Mouse (Mus musculus) forebrain, postnatal 0 days (tissue): ENCODE data around the gene Inhba. TPM values are rescaled to one million over a fixed set of nuclear protein-coding genes. Genes with fewer than 3 reads are reported as not detected.
A peak's percentile ranks its signal among the peaks of the same experiment; 100 is the strongest.

Experiments used
- ATAC-seq: fragments of 200-750 bp; cut with Nextera tagmentation; 2 replicates; pipeline ENCODE4 v1.8.0; 2017; ENCODE audit warnings: mild to moderate bottlenecking, moderate library complexity
- DNase-seq: peaks from one replicate; pipeline ENCODE4 v3.0.0-alpha.2; 2015
- H3K27ac ChIP-seq: fragments of 300-500 bp; sonication (generic); 2 replicates; pipeline ENCODE4 v1.5.1; 2014; ENCODE audit warnings: low read depth, mild to moderate bottlenecking, antibody characterized with exemption, low read length, moderate library complexity, mixed read lengths
- H3K27me3 ChIP-seq: fragments of 300-500 bp; sonication (generic); 2 replicates; pipeline ENCODE4 v1.6.1; 2014; ENCODE audit warnings: mild to moderate bottlenecking, low read length, mixed read lengths; ENCODE audit not compliant: insufficient read depth
- H3K36me3 ChIP-seq: fragments of 300-500 bp; sonication (generic); 2 replicates; pipeline ENCODE4 v1.6.1; 2014; ENCODE audit warnings: mild to moderate bottlenecking, moderate library complexity; ENCODE audit not compliant: insufficient read depth
- H3K4me1 ChIP-seq: fragments of 300-500 bp; sonication (generic); 2 replicates; pipeline ENCODE4 v1.6.1; 2014; ENCODE audit warnings: antibody characterized with exemption; ENCODE audit not compliant: insufficient read depth
- H3K4me2 ChIP-seq: fragments of 300-500 bp; sonication (generic); 2 replicates; pipeline ENCODE4 v1.6.1; 2014; ENCODE audit warnings: low read depth, mild to moderate bottlenecking, moderate library complexity
- H3K4me3 ChIP-seq: fragments of 300-500 bp; sonication (generic); 2 replicates; pipeline ENCODE4 v1.5.1; 2014; ENCODE audit warnings: low read depth, low read length, mixed read lengths
- H3K9ac ChIP-seq: fragments of 300-500 bp; sonication (generic); 2 replicates; pipeline ENCODE4 v1.6.1; 2014; ENCODE audit warnings: mild to moderate bottlenecking
- H3K9me3 ChIP-seq: fragments of 300-500 bp; sonication (generic); 2 replicates; pipeline ENCODE4 v1.6.1; 2016; ENCODE audit warnings: low read length
- CTCF ChIP-seq: sonication (generic); IDR thresholded peaks from 2 replicates; pipeline ENCODE4 v1.5.1; 2016; ENCODE audit warnings: antibody characterized with exemption, control low read depth, low read depth
- WGBS: fragments of 180-500 bp; shearing (Covaris S2); extraction: QIAGEN DNeasy Blood & Tissue Kit; methylation state at CpG from one replicate; pipeline ENCODE4 v1.1.7; 2014; 5-methylcytosine and 5-hydroxymethylcytosine counted together
- polyA plus RNA-seq: library from polyadenylated mRNA; unstranded; fragments of >200 nt; fragmentation: Nextera tagmentation; extraction: Ambion mirVana; gene quantifications from 2 replicates; pipeline ENCODE4 v1.2.1, GENCODE M21; 2015
- total RNA-seq: library from RNA; depleted of rRNA; stranded (reverse); fragments of >200 nt; gene quantifications from 2 replicates; pipeline ENCODE4 v1.2.3, GENCODE M21; 2014

Inhba gene
- total and polyA plus RNA-seq, 2 experiments from 2014 or later = 2.0 to 5.6 TPM

DNA sequence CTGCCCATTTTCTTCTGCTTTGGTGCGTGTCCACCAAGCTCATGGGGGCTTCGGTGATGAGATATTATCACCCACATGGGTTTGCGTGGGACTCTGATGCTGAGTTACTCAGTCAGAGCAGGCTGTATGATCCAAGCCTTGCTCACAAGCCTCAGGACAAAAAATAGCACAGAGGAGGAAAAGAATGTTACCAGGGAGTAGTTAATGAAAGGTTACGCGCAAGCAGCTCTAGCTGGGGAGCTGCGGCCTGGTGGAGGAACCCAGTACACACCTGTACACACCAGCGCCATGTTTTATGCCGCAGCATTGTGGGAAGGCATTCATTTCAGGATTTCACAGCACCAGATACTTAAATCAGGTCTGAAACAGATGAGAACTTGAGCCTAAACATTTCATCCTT is 10.9 kb downstream of the Inhba start:
- WGBS = 82% methylated on average over 8 of the region's 8 CpGs
- no peaks in the 10 kb centered on the region for H3K9me3 ChIP-seq
- H3K4me1 ChIP-seq = no peaks in the 10 kb centered on the region
- ATAC-seq (no peak), DNase-seq (no peak)
- no peaks in the 10 kb centered on the region for H3K36me3 ChIP-seq
- peak overlapping the region; percentile 42 for H3K9ac ChIP-seq
- peak overlapping the region; percentile 21; the same call in 1 of the 2 replicates for H3K27ac ChIP-seq
- TF ChIP-seq CTCF = no peak
- peak overlapping the region; percentile 44 for H3K4me2 ChIP-seq
- peaks cover 3% of the 10 kb centered on the region; the same call in 1 of the 2 replicates for H3K27me3 ChIP-seq
- H3K4me3 ChIP-seq = peak overlapping the region; percentile 27

DNA sequence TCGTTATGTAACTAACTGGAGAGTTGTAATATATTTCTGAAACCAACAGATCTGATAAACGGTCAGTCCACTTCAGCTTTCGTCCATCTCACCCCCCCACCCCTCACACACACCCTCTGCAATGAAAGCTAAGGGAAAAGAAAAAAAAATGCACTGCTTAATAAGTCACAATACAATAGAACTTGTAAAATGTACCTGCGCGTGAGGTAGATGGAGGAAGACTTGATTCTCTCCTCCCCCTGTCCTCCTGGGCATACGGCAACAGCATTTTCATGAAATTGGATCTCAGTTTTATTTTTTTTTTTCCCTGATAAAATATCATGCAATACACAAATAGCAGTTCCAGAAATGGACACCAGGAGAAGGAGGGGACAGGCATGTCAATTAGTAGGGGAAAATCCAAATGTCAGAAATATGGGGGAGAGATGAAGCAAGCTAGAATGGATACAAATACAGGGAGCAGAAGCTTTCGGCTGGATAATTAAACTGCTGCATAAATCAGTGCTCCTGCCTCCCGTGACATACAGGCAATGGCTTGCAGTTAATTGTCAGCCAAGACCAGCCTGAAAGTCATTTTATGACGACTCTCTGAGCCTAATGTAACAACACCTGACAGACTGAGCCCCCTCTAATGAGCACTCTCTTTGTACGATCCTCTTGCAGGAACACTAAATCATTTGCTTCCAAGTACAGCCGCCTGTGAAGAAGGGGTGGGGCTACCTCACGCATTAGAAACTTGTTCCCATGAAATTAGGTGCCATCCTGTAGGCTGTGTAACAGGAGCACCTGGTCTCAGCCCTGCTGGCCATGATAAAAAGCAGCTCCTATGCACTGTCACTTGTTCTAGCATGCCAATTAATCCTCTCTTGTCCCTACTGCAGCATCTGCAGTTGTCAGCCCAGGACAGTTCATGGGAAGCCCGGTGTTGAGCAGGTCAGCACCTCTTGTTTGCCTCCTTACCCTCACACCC is 11.7 kb downstream of the Inhba start:
- no peaks in the 10 kb centered on the region for H3K9me3 ChIP-seq
- peak overlapping the region; percentile 42 for H3K9ac ChIP-seq
- 36% methylated on average over 13 of the region's 13 CpGs for WGBS
- DNase-seq (peak; percentile 66), ATAC-seq (peak; percentile 94)
- H3K36me3 ChIP-seq = no peaks in the 10 kb centered on the region
- no peaks in the 10 kb centered on the region for H3K4me1 ChIP-seq
- no peaks in the 10 kb centered on the region for H3K27me3 ChIP-seq
- H3K4me2 ChIP-seq = peak overlapping the region; percentile 44
- H3K4me3 ChIP-seq = peak overlapping the region; percentile 27
- TF ChIP-seq CTCF = peak; percentile 50
- H3K27ac ChIP-seq = peak overlapping the region; percentile 54; the same call in 1 of the 2 replicates

DNA sequence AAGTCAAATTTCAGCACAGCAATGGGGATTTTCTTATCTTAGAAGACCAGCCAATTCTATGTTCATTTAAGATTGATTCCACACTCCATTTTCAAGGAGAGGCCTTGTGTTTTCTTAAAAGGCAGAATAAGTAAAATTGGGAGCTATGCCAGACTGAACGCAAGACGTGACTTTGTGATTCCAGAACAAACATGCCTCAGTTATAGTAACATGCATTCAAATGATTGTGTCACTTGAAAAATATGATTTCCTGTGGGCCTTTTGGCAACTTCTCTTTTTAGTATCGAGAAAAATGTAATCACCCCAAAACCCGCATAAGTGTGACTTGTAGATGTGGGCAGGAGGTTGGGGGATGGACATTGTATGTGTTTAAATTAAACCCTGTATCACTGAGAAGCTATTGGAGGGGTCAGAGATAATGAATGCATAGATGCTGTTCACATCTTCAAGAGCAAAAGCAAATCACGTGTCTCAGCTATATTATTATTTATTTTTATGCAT is 19.0 kb downstream of the Inhba start:
- H3K36me3 ChIP-seq = no peaks in the 10 kb centered on the region
- H3K4me3 ChIP-seq = no peak overlapping the region
- no peaks in the 10 kb centered on the region for H3K9me3 ChIP-seq
- ATAC-seq (no peak), DNase-seq (no peak)
- WGBS = 75% methylated on average over 5 of the region's 5 CpGs
- no peak for TF ChIP-seq CTCF
- H3K4me2 ChIP-seq = no peak overlapping the region
- H3K4me1 ChIP-seq = no peaks in the 10 kb centered on the region
- no peak overlapping the region for H3K9ac ChIP-seq
- H3K27ac ChIP-seq = no peak overlapping the region
- H3K27me3 ChIP-seq = no peaks in the 10 kb centered on the region

DNA sequence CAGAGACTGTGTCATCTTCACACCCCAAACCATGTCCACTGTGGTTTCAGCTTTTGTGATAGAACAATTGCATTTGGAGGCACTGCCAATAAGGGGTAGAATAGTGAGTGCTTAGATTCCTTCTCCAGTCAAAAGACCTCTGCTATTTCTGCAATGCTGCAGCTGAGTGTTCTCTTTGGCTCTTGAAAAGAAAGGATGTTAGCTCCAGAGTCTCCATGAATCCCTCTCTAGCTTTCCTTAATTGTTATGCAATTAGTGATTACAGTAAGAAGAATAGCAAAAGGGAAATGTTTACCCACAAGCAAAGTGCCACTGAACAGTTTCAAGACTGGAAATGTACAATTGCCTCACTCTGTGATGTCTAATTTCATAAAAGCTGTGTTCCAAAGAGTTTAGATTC is 20.8 kb downstream of the Inhba start:
- no peaks in the 10 kb centered on the region for H3K27me3 ChIP-seq
- H3K4me2 ChIP-seq = no peak overlapping the region
- H3K9me3 ChIP-seq = no peaks in the 10 kb centered on the region

DNA sequence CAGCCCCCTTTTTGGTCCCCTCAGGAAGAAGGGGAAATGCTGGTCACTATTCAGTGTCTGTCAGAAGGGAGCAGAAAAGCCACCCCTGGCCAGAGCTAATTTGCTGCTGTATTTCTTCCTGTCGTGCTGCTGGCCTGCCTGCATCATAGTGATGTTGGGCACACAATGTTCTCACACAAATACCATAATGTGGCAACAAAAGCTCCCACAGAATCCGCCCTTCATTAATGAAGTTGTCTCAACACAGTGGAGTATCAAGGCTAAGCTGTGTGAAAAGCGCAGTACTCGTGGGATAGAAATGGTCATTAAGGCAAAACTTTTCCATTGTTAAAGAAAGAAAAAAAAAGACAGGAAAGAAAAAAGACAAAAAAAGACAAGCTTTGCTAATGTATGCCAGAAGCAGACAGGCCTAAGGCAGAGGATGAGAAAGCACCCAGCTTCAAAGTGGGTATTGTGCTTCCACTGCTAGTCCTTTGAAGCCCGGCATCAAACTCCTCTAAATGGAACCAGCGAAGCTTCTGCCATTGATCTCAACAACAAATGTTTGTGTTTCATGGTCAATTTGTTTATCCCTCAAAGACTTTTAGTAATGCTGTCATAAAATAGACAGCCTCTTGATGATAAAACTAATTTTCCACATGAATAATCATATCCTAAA is 21.4 kb downstream of the Inhba start:
- H3K9ac ChIP-seq = no peak overlapping the region
- no peak overlapping the region for H3K4me2 ChIP-seq
- no peak overlapping the region for H3K27ac ChIP-seq
- no peaks in the 10 kb centered on the region for H3K9me3 ChIP-seq
- TF ChIP-seq CTCF = no peak
- DNase-seq (no peak), ATAC-seq (no peak)
- H3K4me1 ChIP-seq = no peaks in the 10 kb centered on the region
- H3K4me3 ChIP-seq = no peak overlapping the region
- H3K36me3 ChIP-seq = no peaks in the 10 kb centered on the region
- no peaks in the 10 kb centered on the region for H3K27me3 ChIP-seq
- 18% methylated on average over 6 of the region's 6 CpGs for WGBS

More for the DNA sequence above, 20.8 kb downstream of the Inhba start:
- no peak overlapping the region for H3K9ac ChIP-seq
- H3K4me3 ChIP-seq = no peak overlapping the region
- no peaks in the 10 kb centered on the region for H3K4me1 ChIP-seq
- DNase-seq (no peak), ATAC-seq (no peak)
- TF ChIP-seq CTCF = no peak
- no peak overlapping the region for H3K27ac ChIP-seq
- no peaks in the 10 kb centered on the region for H3K36me3 ChIP-seq

DNA sequence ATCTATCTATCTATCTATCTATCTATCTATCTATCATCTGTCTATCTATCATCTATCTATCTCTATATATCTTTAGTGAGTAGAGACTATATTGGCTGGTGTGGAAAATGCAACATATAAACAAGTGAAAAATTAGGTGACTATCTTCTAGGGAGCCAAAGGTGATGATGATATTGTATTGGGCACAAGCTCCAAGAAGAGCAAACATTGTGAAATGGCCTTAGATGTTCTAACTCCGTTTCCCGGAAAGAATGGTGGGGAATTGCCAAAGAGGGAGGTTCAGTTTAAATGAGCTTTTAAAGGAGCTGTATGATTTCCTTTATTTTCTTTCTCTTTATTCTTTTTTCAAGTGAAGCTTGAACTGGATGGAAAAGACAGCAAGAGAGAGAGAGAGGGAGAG is 57.4 kb downstream of the Inhba start:
- H3K27me3 ChIP-seq = no peaks in the 10 kb centered on the region
- H3K4me1 ChIP-seq = no peaks in the 10 kb centered on the region
- DNase-seq (no peak), ATAC-seq (no peak)
- WGBS = 76% methylated on average over 2 of the region's 2 CpGs
- H3K27ac ChIP-seq = no peak overlapping the region
- no peak overlapping the region for H3K4me3 ChIP-seq
- no peaks in the 10 kb centered on the region for H3K36me3 ChIP-seq
- no peak overlapping the region for H3K9ac ChIP-seq
- no peak overlapping the region for H3K4me2 ChIP-seq
- no peaks in the 10 kb centered on the region for H3K9me3 ChIP-seq
- no peak for TF ChIP-seq CTCF

DNA sequence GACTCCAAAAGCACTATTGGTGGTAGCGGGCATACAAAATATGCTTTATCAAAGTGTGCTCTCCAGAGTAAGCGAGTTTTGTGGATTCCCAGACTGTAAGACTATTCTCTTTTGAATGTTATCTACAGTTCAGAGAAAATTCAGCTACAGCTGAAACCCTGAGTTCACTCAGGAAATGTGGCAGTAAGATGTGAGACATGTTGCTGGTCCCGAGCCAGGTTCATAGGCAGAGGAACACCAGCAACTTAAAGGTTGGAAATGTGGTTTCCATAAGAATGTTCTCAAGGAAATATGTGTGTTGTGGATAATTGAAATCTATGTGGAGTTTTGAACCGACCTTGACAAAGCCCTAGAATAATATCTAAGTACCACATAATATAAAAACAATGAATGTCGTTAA is 65.6 kb downstream of the Inhba start:
- Histone ChIP-seq H3K4me1 (no peaks in the 10 kb centered on the region), H3K27me3 (no peaks in the 10 kb centered on the region), H3K4me3 (no peak overlapping the region), H3K9me3 (no peaks in the 10 kb centered on the region), H3K4me2 (no peak overlapping the region), H3K9ac (no peak overlapping the region), H3K36me3 (no peaks in the 10 kb centered on the region), H3K27ac (no peak overlapping the region)
- DNase-seq (no peak), ATAC-seq (no peak)
- no peak for TF ChIP-seq CTCF
- WGBS = 82% methylated on average over 5 of the region's 5 CpGs
